ENCODE assay signal across 31 mouse cellular contexts in genomic region chr4:54469176-54469575, GRCm38 (mm10).
DNase-seq lines count a peak whose midpoint lies in the region; ATAC-seq lines count a peak whose summit lies in the region.
"Had no signal": no experiment of that assay in that cellular context is flagged by ENCODE, and none has a peak within 500 bp of the region (broad histone marks: within the 10 kb centered on the region; RNA-seq: fewer than 3 reads in every experiment).

No protein-coding gene starts in this region.

- no peak overlapping the region for H3K9ac ChIP-seq in midbrain, embryonic 11.5 days (ENCODE audit: low read length)
- no peak overlapping the region for H3K9ac ChIP-seq in midbrain, embryonic 15.5 days
- no peak overlapping the region for H3K9ac ChIP-seq in embryonic facial prominence, embryonic 12.5 days
- H3K9ac ChIP-seq in limb, embryonic 11.5 days (ENCODE audit: low read length) = no peak overlapping the region
- H3K9ac ChIP-seq: embryonic facial prominence, embryonic 13.5 days; forebrain, embryonic 13.5 days; hindbrain, embryonic 15.5 days; liver, embryonic 15.5 days; lung, embryonic 14.5 days; neural tube, embryonic 15.5 days had no signal

- H3K27ac ChIP-seq in midbrain, embryonic 11.5 days (ENCODE audit: low read depth, low read length) = no peak overlapping the region
- H3K27ac ChIP-seq in midbrain, embryonic 15.5 days = no peak overlapping the region
- H3K27ac ChIP-seq in embryonic facial prominence, embryonic 12.5 days = peak overlapping the region; percentile 91
- H3K27ac ChIP-seq in limb, embryonic 11.5 days (replicated peaks; ENCODE audit: low read depth, low read length) = no peak overlapping the region; the same call in 1 of the 2 replicates
- H3K27ac ChIP-seq: forebrain, embryonic 13.5 days; hindbrain, embryonic 15.5 days; liver, embryonic 15.5 days; neural tube, embryonic 15.5 days had no signal

- DNase-seq in midbrain, embryonic 11.5 days (ENCODE audit: low spot score, missing footprints) = peak; percentile 66
- DNase-seq in limb, embryonic 11.5 days (ENCODE audit: low spot score) = peak; percentile 25
- peak; percentile 4 for DNase-seq in skeletal muscle tissue, adult 2 months (ENCODE audit: low read depth, low spot score)
- no peak for DNase-seq in urinary bladder, postnatal 25 days (ENCODE audit: low spot score)
- DNase-seq in heart, adult 11 months = no peak
- DNase-seq: adrenal gland, postnatal 14 days; cerebellum, adult 11 months; cerebellum, adult 9-10 months; heart, postnatal 14 days; kidney, adult 11 months; kidney, postnatal 14 days; layer of hippocampus, adult 9-11 months; liver; lung, embryonic 14.5 days; lung, postnatal 14 days; midbrain, embryonic 14.5 days; right cerebral cortex, postnatal 4 days; thymus, postnatal 4 days had no signal

- 0 out of 2 replicates have a peak, but pooled peaks cover 3% of the 10 kb centered on the region for H3K4me1 ChIP-seq in midbrain, embryonic 11.5 days (ENCODE audit: control insufficient read depth, insufficient read depth, low read length)
- H3K4me1 ChIP-seq in midbrain, embryonic 15.5 days = no peaks in the 10 kb centered on the region
- H3K4me1 ChIP-seq in embryonic facial prominence, embryonic 12.5 days = peaks cover 22% of the 10 kb centered on the region
- 0 out of 2 replicates have a peak, but pooled peaks cover 4% of the 10 kb centered on the region for H3K4me1 ChIP-seq in limb, embryonic 11.5 days (ENCODE audit: control insufficient read depth, insufficient read depth, low read length)
- H3K4me1 ChIP-seq: hindbrain, embryonic 10.5 days; liver, embryonic 15.5 days had no signal

- 79% methylated on average over 2 of the region's 2 CpGs for WGBS in midbrain, embryonic 11.5 days
- WGBS in midbrain, embryonic 15.5 days = 71% methylated on average over 2 of the region's 2 CpGs
- 33% methylated on average over 2 of the region's 2 CpGs for WGBS in embryonic facial prominence, embryonic 12.5 days
- 30% methylated on average over 2 of the region's 2 CpGs for WGBS in limb, embryonic 11.5 days

- no peak for ATAC-seq in midbrain, embryonic 11.5 days (ENCODE audit: low FRiP score)
- ATAC-seq in midbrain, embryonic 15.5 days (replicated peaks) = no peak
- no peak for ATAC-seq in embryonic facial prominence, embryonic 12.5 days (ENCODE audit: insufficient number of reproducible peaks, insufficient read depth, low FRiP score, low TSS enrichment)
- no peak for ATAC-seq in limb, embryonic 11.5 days (ENCODE audit: insufficient number of reproducible peaks, low FRiP score, low TSS enrichment, low read depth)
- no peak for ATAC-seq in megakaryocyte progenitor cell, adult 5-6 weeks (replicated peaks; ENCODE audit: poor library complexity)
- ATAC-seq: inflammation-experienced regulatory T-cells, adult 6 months; Patski had no signal

- no peaks in the 10 kb centered on the region for H3K36me3 ChIP-seq in midbrain, embryonic 11.5 days (ENCODE audit: control insufficient read depth, insufficient read depth, low read length)
- no peaks in the 10 kb centered on the region for H3K36me3 ChIP-seq in midbrain, embryonic 15.5 days (replicated peaks)
- H3K36me3 ChIP-seq in embryonic facial prominence, embryonic 12.5 days = no peaks in the 10 kb centered on the region
- H3K36me3 ChIP-seq in limb, embryonic 11.5 days (ENCODE audit: control insufficient read depth, insufficient read depth, low read length) = no peaks in the 10 kb centered on the region
- H3K36me3 ChIP-seq: embryonic facial prominence, embryonic 13.5 days; hindbrain, embryonic 10.5 days; hindbrain, embryonic 15.5 days; liver, embryonic 15.5 days; neural tube, embryonic 15.5 days had no signal

- no peak overlapping the region for H3K4me2 ChIP-seq in midbrain, embryonic 11.5 days
- H3K4me2 ChIP-seq in midbrain, embryonic 15.5 days = no peak overlapping the region
- no peak overlapping the region for H3K4me2 ChIP-seq in embryonic facial prominence, embryonic 12.5 days (replicated peaks)
- H3K4me2 ChIP-seq in limb, embryonic 11.5 days (ENCODE audit: low read depth, severe bottlenecking) = no peak overlapping the region
- H3K4me2 ChIP-seq: forebrain, embryonic 13.5 days; hindbrain, embryonic 15.5 days; liver, embryonic 15.5 days; lung, embryonic 14.5 days; neural tube, embryonic 15.5 days had no signal

- no peaks in the 10 kb centered on the region for H3K9me3 ChIP-seq in midbrain, embryonic 11.5 days (ENCODE audit: control insufficient read depth, low read length)
- no peaks in the 10 kb centered on the region for H3K9me3 ChIP-seq in midbrain, embryonic 15.5 days
- no peaks in the 10 kb centered on the region for H3K9me3 ChIP-seq in embryonic facial prominence, embryonic 12.5 days
- no peaks in the 10 kb centered on the region for H3K9me3 ChIP-seq in limb, embryonic 11.5 days (ENCODE audit: control insufficient read depth, low read length)
- H3K9me3 ChIP-seq: embryonic facial prominence, embryonic 13.5 days; forebrain, embryonic 13.5 days; hindbrain, embryonic 10.5 days; hindbrain, embryonic 15.5 days; liver, embryonic 15.5 days; megakaryocyte, embryonic 14.5 days; neural tube, embryonic 15.5 days had no signal

- H3K27me3 ChIP-seq in midbrain, embryonic 11.5 days (ENCODE audit: control insufficient read depth, insufficient read depth, low read length) = no peaks in the 10 kb centered on the region
- H3K27me3 ChIP-seq in midbrain, embryonic 15.5 days (replicated peaks) = no peaks in the 10 kb centered on the region
- no peaks in the 10 kb centered on the region for H3K27me3 ChIP-seq in embryonic facial prominence, embryonic 12.5 days
- no peaks in the 10 kb centered on the region for H3K27me3 ChIP-seq in limb, embryonic 11.5 days (ENCODE audit: control insufficient read depth, insufficient read depth, low read length)
- H3K27me3 ChIP-seq: CH12.LX; embryonic facial prominence, embryonic 13.5 days; forebrain, embryonic 13.5 days; hindbrain, embryonic 15.5 days; liver, embryonic 15.5 days; megakaryocyte, embryonic 14.5 days; neural tube, embryonic 15.5 days; Patski had no signal

- no peak overlapping the region for H3K4me3 ChIP-seq in midbrain, embryonic 11.5 days (ENCODE audit: low read depth, low read length)
- H3K4me3 ChIP-seq in midbrain, embryonic 15.5 days = no peak overlapping the region
- no peak overlapping the region for H3K4me3 ChIP-seq in embryonic facial prominence, embryonic 12.5 days
- no peak overlapping the region for H3K4me3 ChIP-seq in limb, embryonic 11.5 days (ENCODE audit: low read depth, low read length)
- H3K4me3 ChIP-seq: embryonic facial prominence, embryonic 13.5 days; forebrain, embryonic 13.5 days; hindbrain, embryonic 10.5 days; hindbrain, embryonic 15.5 days; liver, embryonic 15.5 days; megakaryocyte, embryonic 14.5 days; neural tube, embryonic 15.5 days had no signal

Comparison
In these comparisons a context has a peak if more than half of its experiments do, and no peak if none do; other contexts are left out.
1. DNase-seq: peak in midbrain, embryonic 11.5 days (single experiment), limb, embryonic 11.5 days (single experiment) and skeletal muscle tissue, adult 2 months (single experiment); none in urinary bladder, postnatal 25 days (single experiment) and heart, adult 11 months (single experiment).